Mouse (Mus musculus) MEL (cell line): ENCODE measurements around the gene Scamp1.

Experiments
- BHLHE40 ChIP-seq: IDR thresholded peaks from 2 replicates; pipeline ENCODE4 v1.6.1; 2012; ENCODE audit warnings: low read depth, mild to moderate bottlenecking, inconsistent platforms, low read length, improper control_type of control experiment, borderline replicate concordance
- CHD2 ChIP-seq: IDR thresholded peaks from 2 replicates; pipeline ENCODE4 v1.6.1; 2011; ENCODE audit warnings: low read length, improper control_type of control experiment
- CTCF ChIP-seq, 3 experiments: IDR thresholded peaks in 2 of 3; conservative IDR thresholded peaks in 1 of 3; 2 replicates each; pipeline ENCODE4 v1.5.1; 2011 to 2012; ENCODE audit warnings: low read length in 3 of 3, low read depth in 2 of 3, mild to moderate bottlenecking in 2 of 3, improper control_type of control experiment in 1 of 3, inconsistent platforms in 1 of 3, mixed read lengths in 1 of 3, moderate library complexity in 1 of 3; ENCODE audit not compliant: control insufficient read depth in 1 of 3, insufficient read depth in 1 of 3, poor library complexity in 1 of 3, severe bottlenecking in 1 of 3
- ELF1 ChIP-seq: IDR thresholded peaks from 2 replicates; pipeline ENCODE4 v1.6.1; 2014; ENCODE audit warnings: low read depth, mild to moderate bottlenecking, inconsistent platforms, low read length, improper control_type of control experiment, moderate library complexity
- EP300 ChIP-seq, 2 experiments: IDR thresholded peaks; 2 replicates each; pipeline ENCODE4 v1.6.1; 2011; ENCODE audit warnings: improper control_type of control experiment in 2 of 2, low read length in 2 of 2, low read depth in 1 of 2, mild to moderate bottlenecking in 1 of 2
- MAZ ChIP-seq: IDR thresholded peaks from 2 replicates; pipeline ENCODE4 v1.6.1; 2012; ENCODE audit warnings: low read depth, mild to moderate bottlenecking, inconsistent platforms, low read length, improper control_type of control experiment
- NRF1 ChIP-seq: IDR thresholded peaks from 2 replicates; pipeline ENCODE4 v1.6.1; 2014; ENCODE audit warnings: low read depth, mild to moderate bottlenecking, inconsistent platforms, low read length, improper control_type of control experiment, moderate library complexity; ENCODE audit not compliant: poor library complexity, insufficient read depth, severe bottlenecking
- POLR2A ChIP-seq, 2 experiments: IDR thresholded peaks; 2 replicates each; pipeline ENCODE4 v1.6.1; 2011 to 2012; ENCODE audit warnings: low read length in 2 of 2, mild to moderate bottlenecking in 2 of 2, control low read depth in 1 of 2, improper control_type of control experiment in 1 of 2, low read depth in 1 of 2, moderate library complexity in 1 of 2; ENCODE audit not compliant: control insufficient read depth in 1 of 2, insufficient read depth in 1 of 2, poor library complexity in 1 of 2
- POLR2AphosphoS2 ChIP-seq: IDR thresholded peaks from 2 replicates; pipeline ENCODE4 v1.6.1; 2011; ENCODE audit warnings: low read length, improper control_type of control experiment
- UBTF ChIP-seq: IDR thresholded peaks from 2 replicates; pipeline ENCODE4 v1.6.1; 2012; ENCODE audit warnings: low read depth, mild to moderate bottlenecking, inconsistent platforms, low read length, improper control_type of control experiment, moderate library complexity, borderline replicate concordance; ENCODE audit not compliant: insufficient read depth

GRCm38 (mm10) chr13:94300232-94300631 lies 14.6 kb upstream of the Scamp1 start:
- TF ChIP-seq CTCF (IDR thresholded peaks at IDR 0.05 in 2 of 3, conservative IDR thresholded peaks at IDR 0.05 in 1 of 3; ENCODE audit: control insufficient read depth in 1 of 3, insufficient read depth in 1 of 3, low read depth in 2 of 3, low read length in 3 of 3, poor library complexity in 1 of 3, severe bottlenecking in 1 of 3) (no peak), POLR2AphosphoS2 (no peak), NRF1 (no peak), CHD2 (no peak), BHLHE40 (no peak), UBTF (no peak), EP300 (IDR thresholded peaks at IDR 0.05; ENCODE audit: low read depth in 1 of 2, low read length in 2 of 2) (no peak), ELF1 (no peak), POLR2A (IDR thresholded peaks at IDR 0.05; ENCODE audit: control insufficient read depth in 1 of 2, insufficient read depth in 1 of 2, low read depth in 1 of 2, low read length in 2 of 2, poor library complexity in 1 of 2) (no peak), MAZ (no peak)
